Mouse (Mus musculus): ENCODE results near the gene Gata3.

GRCm38 (mm10) chr2:9903854-9904560, 14.2 kb upstream of the Gata3 start:
- TF ChIP-seq CTCF (IDR thresholded peaks at IDR 0.05; ENCODE audit: control insufficient read depth, insufficient read depth, insufficient read length) = no peak
- no peak for TF ChIP-seq MAX (IDR thresholded peaks at IDR 0.05)
- no peak for TF ChIP-seq FOSL1 (IDR thresholded peaks at IDR 0.05; ENCODE audit: insufficient read depth, low read length, poor library complexity, severe bottlenecking)
- no peak for TF ChIP-seq CEBPB (IDR thresholded peaks at IDR 0.05; ENCODE audit: low read depth)

Data from C2C12 (cell line).